Mouse (Mus musculus) CH12F3 (cell line): ENCODE measurements around the gene Sf3a1.

Experiments
- in situ Hi-C: fragments of 300-500 bp; cut with MboI; formaldehyde crosslinking; loops from 2 replicates; pipeline ENCODE4 v1.14.3; 2020; ENCODE audit warnings: low sequenced_read_pairs

Sf3a1 gene

GRCm38 (mm10) chr11:4213107-4213506, 53.0 kb downstream of the Sf3a1 start:
- in situ Hi-C loops: no loop called here

GRCm38 (mm10) chr11:4214572-4214971, 54.4 kb downstream of the Sf3a1 start:
- in situ Hi-C loops: no loop called here

GRCm38 (mm10) chr11:4215061-4215460, 54.9 kb downstream of the Sf3a1 start:
- in situ Hi-C loops: no loop called here

GRCm38 (mm10) chr11:4216248-4217000, 56.3 kb downstream of the Sf3a1 start:
- in situ Hi-C loops: no loop called here

GRCm38 (mm10) chr11:4217914-4218629, 57.9 kb downstream of the Sf3a1 start, which contains the start of gene Castor1:
Gene Castor1 (plus strand): TSS chr11:4218225.
- in situ Hi-C loops: no loop called here

- in situ Hi-C loops: no loop called here
These were observed 58.5 kb downstream of the Sf3a1 start for GRCm38 (mm10) chr11:4218637-4219036.

- in situ Hi-C loops: no loop called here
These were observed 59.2 kb downstream of the Sf3a1 start for GRCm38 (mm10) chr11:4219317-4219751.

- in situ Hi-C loops: loop anchor here (5.0 kb wide), 1 partner anchor 37 kb away; the partner anchor contains the start of gene Lif
These were observed 59.8 kb downstream of the Sf3a1 start for GRCm38 (mm10) chr11:4219908-4220307.

GRCm38 (mm10) chr11:4220443-4221400, 60.6 kb downstream of the Sf3a1 start:
- in situ Hi-C loops: loop anchor here (5.0 kb wide), 1 partner anchor 37 kb away; the partner anchor contains the start of gene Lif

GRCm38 (mm10) chr11:4222046-4222950, 62.1 kb downstream of the Sf3a1 start:
- in situ Hi-C loops: loop anchor here (5.0 kb wide), 1 partner anchor 35 kb away; the partner anchor contains the start of gene Lif

- in situ Hi-C loops: loop anchor here (5.0 kb wide), 1 partner anchor 34 kb away; the partner anchor contains the start of gene Lif
These were observed 63.4 kb downstream of the Sf3a1 start for GRCm38 (mm10) chr11:4223393-4224188.

- in situ Hi-C loops: loop anchor here (5.0 kb wide), 1 partner anchor 33 kb away; the partner anchor contains the start of gene Lif
These were observed 64.1 kb downstream of the Sf3a1 start for GRCm38 (mm10) chr11:4224223-4224622.

- in situ Hi-C loops: no loop called here
These were observed 66.6 kb downstream of the Sf3a1 start for GRCm38 (mm10) chr11:4226569-4227325.

GRCm38 (mm10) chr11:4228463-4228862, 68.3 kb downstream of the Sf3a1 start:
- in situ Hi-C loops: no loop called here

GRCm38 (mm10) chr11:4229841-4230240, 69.7 kb downstream of the Sf3a1 start:
- in situ Hi-C loops: no loop called here

GRCm38 (mm10) chr11:4231435-4231834, 71.3 kb downstream of the Sf3a1 start:
- in situ Hi-C loops: no loop called here
